Mouse (Mus musculus) R1 (cell line): ENCODE data around the gene Pbld2.
A peak's percentile ranks its signal among the peaks of the same experiment; 100 is the strongest.

Experiments
- DNase-seq: peaks from one replicate; pipeline ENCODE4 v3.0.0-alpha.2; 2018; ENCODE audit warnings: low read depth, low spot score

The Pbld2 gene

DNA sequence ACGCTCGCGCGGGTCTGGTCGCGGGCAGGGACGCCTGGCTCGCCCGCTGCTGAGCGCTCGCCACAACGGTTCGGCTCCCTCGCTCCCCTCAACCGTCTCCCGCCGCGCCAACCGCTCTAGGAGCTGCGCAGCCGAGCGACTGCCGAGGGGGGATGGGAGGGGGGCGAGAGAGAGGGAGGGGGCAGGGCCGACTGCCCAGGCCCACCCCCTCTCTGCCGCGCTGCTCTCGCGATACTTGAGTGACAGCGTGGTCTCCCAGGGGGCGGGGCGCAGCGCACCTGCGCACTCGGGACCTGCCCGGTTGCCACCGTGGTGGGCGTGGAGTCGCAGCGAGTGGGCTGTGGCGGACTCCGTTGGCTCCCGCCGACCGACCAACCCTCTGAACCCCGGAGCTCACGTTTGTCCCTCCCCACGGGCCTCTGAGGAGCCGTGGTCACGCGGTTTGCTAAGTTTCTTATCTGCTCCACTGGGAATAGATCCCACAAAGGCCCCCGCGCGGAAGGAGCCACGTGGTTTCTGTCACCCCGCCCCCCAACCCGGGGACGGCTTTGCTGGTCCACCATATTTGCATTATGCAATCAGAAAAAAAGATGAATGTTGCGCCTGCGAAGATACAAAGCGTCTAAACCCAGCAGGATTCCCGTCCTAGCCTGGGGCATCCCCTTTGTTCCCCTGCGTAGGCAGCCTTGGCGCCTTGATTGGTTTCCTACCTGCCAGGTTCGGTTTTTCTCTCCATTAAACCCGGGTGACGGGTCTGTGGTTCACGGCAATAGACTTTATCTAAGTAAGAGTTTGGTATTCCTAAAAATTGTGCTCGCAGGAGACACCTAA, at the start of gene Pbld2, which contains the start of gene Hnrnph3:
Pbld2 (plus strand) TSS at position 567 of the 831 bp plus-strand sequence.
Hnrnph3 (minus strand) TSS at position 469 of the 831 bp plus-strand sequence.
- DNase-seq = peak; percentile 96

DNA sequence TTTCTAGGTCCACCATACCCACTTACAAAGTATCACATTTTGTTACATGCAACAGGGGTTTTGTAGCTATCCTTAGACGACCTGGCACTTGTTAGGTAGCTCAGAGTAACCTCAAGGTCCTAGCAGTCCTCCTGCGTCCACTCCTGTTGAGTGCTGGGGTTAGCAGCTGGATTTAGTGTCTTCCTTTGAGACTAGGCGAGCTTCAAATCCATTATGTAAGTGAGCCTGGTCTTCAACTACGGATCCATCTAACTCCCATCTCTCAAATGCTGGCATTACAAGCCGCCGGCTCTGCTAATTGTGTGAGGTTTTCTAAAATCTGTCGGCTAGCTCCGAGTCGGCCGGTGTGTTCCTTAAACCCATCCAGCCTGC, 44.5 kb upstream of the Pbld2 start:
- DNase-seq = no peak

DNA sequence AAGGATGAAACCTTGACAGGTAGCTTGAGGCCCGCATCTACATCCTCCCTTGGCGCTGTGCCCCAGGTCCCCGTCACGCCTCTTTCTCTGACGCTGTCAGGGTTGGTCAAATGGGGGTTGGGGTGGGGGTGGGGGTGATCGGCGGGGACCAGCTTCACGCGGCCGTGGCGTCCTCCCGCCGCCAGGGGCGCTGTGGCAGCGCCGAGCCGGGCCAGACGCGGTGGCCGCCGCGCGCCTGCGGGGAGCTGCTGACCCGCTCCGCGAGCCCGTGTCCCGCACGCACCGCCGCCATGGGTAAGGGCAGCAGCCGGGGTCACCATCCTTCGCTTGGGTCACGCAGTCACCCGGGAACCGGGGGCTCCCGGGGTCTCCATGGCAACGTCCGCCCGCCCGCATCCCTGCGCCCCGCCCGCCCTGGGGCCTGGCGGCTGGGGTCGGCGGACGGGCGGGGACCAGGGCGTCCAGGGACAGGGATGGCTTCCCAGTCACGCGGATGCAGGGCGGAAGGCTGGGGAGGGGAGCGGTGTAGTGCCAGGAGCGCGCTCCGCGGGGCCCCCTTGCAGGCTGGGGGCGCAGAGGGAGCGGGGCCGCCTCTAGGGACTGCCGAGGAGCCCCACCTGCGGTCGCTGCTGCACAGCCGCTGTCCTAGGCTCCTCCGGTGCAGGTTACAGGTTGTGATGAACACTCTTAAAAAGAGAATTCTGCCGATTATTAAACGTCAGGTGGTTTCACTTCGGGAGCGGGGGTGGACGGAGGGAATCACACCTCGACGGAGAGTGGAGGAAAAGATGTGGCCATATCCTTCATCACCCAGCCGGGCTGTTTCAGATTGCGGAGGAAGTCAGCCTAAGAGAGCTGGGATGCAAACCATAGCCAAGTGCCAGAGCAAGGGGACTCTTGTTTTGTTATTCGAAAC, 43.8 kb upstream of the Pbld2 start, which contains the start of gene Rufy2:
Rufy2 (plus strand) TSS at position 185 of the 916 bp plus-strand sequence.
- peak; percentile 85 for DNase-seq

DNA sequence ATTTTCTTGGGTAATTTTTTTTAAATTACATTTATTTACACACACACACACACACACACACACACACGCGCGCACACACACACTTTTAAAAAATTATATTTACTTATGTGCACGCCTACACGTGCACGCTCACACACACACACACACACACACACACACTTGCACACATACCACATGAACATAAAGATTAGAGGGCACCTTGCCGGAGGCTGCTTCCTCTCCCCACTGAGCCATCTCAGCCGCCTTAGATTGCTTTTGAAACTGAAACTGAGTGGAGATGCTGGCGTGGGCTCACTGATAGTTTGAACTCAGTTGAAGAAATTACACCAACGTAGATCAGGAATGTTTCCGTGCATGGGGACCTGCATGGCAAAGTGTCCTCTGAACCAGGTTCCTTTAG, 40.0 kb upstream of the Pbld2 start:
- no peak for DNase-seq

DNA sequence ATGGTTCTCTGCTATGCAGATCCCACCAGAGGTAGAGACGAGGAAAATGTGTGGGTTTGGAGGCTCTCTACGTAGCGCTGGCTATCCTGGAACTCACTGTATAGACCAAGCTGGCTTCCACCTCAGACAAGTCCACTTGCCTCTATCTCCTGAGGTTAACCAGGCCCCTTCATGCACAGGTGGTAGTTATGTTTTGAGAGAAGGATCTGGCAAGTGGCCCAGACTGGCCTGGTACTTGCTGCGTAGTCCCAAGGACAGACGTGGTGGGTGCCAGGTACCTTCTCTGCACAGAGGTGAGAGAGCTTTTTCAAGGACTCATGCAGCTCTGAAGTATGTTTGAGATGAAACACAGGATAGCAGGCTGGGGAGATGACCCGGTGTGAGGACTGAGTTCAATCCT, 39.6 kb upstream of the Pbld2 start:
- DNase-seq = no peak

DNA sequence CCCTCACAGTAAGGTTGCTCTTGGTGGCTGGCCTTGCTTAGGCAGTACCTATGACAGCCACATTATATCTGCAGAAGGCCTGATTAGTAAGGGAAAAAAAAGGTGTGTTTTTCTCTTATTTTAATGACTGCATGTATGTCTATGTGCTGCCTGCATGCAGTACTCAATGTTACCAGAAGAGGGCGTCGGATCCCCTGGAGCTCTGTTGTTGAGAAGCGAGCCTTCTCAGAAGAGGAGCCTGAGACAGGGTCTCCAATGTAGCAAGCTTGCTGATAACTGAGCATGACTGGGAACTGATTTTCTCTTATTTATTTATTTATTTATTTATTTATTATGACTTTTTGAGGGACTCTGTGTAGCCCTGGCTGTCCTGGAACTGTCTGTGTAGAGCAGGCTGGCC, 36.8 kb upstream of the Pbld2 start:
- peak; percentile 87 for DNase-seq

DNA sequence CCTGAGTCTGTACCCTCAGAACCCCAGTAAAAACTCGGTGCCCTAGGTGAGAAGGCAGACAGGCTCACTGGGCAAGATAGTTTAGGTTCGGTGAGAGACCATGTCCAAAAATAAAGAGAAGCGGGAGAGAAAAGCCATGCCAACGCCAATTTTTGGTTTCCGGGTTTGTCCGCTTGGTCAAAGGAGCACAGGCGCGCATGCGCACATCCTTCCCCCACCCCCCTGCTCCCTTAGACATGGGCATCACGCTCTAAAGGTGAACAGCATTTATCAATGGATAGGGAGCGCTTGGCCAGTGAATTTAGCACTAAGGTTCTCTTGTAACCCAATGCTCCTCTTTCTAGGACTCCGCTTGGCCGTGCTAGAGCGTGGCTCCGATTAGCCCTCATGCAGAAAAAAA, 33.5 kb upstream of the Pbld2 start:
- peak; percentile 72 for DNase-seq

DNA sequence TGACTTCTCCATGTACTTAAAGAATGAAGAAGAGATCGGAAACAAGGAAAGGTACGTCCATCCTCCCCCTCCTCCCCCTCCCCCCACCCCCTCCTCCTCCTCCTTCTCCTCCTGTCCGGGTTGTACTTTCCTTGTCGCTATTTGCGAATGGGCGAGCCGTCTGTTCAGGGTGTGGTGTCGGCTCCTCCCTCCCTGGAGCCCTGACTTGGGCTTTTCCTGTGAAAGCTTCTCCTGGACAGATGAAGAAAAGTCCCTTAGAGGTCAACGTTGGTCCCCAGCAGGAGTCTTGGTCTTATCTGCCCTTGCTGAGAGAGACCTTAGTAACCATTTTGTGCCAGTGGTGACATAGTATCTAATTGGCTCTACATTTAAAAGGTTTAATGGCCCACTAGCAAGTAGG, 30.1 kb upstream of the Pbld2 start:
- DNase-seq = peak; percentile 70

DNA sequence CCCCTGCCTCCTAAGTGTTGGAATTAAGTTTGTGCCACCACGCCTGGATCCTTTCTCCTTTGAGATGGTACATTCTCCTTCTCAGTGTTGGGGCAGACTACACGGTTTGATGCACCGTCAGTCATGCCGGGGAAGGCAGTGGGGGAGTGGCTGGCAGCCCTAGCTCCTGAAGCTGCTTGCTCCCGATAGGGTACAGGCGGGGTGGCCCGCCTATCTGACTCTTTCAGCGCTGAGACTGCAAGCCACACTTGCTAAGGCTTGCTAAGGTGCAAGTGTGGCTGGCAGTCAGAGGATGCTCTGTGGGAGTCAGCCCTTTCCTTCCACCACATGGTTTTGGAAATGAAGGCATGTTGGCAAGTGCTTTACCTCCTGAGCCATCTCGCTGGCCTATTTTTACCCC, 23.5 kb upstream of the Pbld2 start:
- no peak for DNase-seq

DNA sequence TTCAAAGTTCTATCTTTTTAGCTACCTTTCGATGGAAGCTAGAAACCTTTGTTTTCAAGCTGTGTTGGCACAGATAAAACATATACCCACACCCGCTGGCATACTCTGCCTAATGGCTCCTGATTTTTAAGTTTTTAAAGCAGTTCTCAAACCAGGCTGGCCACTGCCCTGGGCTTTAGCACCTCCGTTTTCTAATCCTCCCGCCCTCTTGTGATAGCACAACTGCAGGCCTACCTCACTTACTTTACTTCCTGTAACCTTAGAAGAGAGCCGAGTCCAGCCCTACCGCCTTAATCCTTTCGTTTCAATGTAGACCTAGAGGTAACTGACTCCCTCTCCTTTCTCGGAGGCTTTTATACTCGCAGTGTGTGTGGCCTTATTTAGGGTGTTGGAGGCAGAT, 20.9 kb upstream of the Pbld2 start:
- DNase-seq = no peak

DNA sequence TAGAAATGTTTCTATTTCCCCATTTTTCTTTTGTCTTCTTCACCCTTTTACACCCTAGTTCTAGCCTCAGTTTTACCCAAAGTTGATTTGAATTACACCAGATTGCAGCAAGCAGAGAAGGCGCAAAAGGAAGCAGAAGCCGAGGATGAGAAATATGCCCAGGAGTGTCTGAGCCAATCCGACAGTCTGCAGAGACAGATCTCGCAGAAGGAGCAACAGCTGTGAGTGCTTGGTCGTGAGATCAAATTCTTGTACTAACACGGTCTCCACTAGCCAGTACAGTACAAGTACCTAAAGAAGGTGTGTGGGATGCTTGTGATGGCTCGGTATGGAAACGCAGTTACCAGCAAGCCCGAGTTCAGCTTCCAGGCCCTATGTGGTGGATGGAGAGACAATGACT, 19.6 kb upstream of the Pbld2 start:
- no peak for DNase-seq

DNA sequence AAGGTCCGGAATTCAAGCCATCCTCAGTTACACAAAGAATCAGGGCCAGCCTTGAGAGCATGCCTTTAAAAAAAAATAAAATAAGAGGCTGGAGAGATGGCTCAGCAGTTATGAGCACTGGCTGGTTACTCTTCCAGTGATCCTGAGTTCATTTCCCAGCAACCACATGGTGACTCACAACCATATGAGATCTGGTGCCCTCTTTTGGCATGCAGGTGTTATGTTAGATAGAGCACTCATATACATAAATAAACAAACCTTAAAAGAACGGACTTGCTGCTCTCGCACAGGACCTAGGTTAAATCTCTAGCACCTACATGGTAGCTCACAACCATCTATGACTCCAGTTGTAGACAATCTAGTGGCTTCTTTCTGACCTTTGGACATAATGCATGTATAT, 15.9 kb upstream of the Pbld2 start:
- no peak for DNase-seq

DNA sequence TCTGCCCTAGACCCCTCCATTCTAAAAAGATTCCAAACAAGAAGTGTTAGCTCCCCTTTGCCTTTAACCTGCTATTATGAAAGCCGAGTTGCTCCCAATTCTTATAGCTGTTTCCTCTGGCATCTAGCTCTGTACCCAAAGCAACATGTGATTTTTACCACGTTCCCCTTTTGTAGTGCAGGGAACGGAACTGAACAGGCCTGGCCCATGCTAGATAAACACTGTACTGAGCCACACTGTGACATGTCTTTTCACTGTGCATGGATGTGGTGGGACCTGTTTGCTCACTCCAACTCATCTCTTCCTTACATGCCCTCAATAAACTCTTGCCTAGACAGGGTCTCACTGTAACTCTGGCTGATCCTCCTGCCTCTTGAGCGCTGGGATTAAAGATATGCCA, 13.8 kb upstream of the Pbld2 start:
- DNase-seq = no peak

DNA sequence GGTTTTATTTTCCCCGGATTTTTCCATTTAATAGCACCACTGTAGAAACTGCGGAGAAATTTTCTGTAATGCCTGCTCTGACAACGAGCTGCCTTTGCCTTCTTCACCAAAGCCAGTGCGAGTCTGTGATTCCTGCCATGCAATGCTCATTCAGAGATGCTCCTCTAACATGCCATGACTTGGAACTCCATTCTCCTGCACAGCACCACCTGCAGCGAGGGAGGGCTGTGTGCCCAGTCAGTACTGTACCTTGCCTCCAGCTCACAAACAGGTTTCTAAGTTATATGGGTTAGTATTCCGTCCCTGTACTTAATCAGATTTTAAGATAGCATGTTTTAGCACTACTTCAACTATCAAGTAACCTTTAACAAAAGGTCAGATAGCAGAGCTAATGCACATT, 12.6 kb upstream of the Pbld2 start:
- DNase-seq = no peak

DNA sequence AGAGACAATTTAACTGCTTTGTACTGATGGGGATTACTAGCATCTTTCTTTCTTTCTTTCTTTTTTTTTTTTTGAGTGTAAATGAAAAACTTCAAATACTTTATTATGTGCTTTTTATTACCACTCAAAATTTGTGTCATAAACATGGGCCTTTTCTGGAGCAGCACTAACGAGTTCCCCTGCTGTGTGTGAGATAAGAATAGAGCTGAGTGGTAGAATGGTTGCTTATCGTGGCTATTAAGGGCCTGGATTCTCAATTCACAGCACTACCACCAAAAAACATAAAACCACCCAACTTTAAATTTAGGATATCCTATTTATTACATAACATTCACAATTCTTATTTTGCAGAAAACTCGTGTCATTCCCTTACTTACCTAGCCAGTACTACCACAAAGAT, 10.6 kb upstream of the Pbld2 start:
- no peak for DNase-seq

DNA sequence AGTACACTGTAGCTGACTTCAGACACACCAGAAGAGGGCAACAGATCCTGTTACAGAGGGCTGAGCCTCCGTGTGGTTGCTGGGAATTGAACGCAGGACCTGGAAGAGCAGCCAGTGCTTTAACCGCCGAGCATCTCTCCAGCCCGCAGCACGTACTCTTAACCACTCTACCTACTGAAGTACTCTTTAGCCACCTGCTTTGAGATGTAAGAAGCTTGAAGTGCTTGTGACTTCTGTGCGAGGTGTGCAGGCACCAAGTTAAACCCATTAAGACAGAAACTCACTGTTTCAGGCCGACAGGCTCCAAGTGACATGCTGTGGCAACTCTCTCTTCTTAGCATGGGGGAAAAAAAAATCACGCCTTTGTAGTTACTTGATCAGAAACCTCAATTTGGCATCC, 9.9 kb upstream of the Pbld2 start:
- no peak for DNase-seq

DNA sequence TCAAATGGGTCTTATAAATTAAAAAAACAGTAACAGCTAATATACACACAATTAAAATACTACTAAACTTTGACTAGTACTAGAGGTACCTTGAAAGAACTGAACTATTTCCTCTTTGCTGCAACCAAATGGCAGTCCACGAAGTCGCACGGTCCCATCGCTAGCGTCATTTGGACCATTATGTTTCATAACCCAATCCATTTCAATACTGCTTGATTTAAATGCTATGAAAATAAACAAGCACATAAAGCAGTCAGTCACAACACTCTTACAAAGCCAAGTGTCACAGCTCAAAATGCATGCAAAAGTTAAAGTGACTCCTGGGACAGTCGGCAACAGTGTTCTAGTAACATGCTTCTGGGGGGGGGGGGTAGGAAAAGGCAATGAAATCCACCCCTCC, 4.8 kb upstream of the Pbld2 start:
- DNase-seq = no peak

DNA sequence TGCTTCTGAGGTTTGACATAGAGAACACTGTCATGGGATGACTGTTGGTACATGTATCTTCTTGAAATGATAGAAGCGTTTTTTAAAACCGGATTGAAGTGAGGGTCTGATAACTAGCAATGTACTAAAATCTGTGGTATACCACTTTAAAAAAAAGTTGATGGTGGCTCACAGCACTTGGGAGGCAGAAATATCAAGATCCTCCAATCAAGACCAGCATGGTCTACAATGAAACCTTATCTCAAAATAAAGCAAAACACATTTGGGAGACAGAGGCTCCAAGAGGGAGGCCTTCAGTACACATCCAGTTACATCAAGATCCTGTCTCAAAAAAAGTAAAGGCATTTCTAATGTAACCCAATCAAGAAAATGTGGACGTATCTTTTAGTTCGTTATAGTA, 2.4 kb upstream of the Pbld2 start:
- no peak for DNase-seq

DNA sequence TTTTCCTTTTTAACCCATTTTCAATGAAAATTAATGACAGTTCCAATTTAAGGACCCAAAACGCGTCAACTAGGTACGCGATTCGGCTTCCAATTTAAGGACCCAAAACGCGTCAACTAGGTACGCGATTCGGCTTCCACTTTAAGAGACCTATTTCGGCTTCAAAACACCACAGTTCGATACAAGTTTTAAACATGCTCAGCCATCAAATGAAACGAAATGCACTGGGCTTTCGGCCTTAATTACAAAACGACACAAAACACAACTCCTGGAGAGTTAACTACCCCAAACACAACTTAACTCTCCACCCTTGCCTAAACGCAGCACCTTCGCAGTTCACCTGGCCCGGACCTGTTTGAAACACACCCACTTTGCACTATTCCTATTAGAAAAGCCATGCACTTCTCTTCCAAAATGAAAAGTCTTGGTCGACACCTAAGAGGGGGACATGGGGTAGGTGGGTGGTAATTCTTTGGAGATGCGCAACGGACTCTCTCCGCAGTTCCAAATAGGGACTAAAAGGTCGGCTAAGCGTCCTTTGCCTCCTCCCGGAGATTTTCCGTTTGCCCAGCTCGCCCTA, 1.5 kb upstream of the Pbld2 start:
- no peak for DNase-seq

DNA sequence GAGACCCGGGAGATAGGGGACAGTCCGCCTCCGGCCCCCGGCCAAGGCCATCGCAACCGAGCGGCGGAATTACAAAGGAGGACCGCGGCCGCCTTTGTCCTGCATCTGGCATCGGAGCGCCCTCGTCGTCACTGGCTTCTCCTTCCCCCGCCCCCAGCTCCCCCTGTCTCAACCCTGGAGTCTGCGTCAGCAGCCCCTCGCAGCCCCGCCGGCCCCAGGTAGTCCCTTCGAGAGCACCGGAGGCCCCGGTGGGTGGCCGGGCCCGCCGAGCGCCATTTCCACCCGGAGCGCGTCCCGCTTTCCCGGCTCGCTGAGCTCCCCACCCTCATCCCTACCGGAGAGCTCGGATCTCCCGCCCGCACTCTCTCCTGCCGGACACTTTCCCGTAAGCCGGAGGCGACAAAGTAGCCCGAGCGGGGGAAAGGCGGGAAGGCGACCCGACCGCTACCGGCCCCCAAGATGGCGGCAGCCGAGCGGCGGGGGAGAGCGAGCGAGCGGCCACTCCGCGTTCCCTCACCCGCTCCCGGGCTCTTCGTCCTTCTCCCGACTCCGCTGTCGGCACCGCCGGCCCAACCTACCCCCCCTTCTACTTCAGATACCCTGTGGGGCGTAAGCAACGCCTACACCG, 880 bp upstream of the Pbld2 start:
- DNase-seq = peak; percentile 55

DNA sequence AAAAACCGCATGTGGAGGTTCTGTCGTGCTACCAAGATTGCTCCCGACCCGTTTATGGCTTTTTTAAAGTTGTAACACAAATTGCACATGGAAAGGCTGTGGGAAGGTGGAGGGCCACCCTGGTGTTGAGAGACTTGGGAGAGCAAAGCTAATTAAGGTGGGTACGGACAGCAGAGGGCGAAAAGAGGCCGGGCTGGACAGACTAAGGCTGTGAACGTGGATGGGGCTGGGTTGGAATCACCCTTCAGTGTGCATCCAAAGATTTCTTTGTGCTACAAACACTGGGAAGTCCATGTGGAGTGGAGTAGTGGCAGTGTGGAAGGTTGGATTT, 430 bp downstream of the Pbld2 start:
- no peak for DNase-seq

DNA sequence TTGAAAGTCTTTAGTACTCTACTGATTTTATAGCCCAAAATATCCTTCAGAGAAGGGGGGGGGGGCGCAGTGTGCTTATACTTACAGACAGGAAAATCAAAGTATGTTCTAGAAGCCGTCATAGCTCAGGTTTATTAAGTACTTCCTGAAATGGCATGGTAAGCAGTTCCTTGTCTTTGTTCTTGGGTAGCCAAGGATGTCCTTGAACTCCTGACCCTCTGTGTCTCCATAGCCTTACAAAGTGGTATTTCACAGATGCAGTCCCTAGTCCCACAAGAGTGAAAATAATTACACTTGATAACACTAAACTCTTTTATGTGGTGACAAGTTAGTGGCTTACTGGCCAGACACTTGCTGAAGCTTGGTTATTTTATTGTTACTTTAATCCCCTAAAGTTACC, 901 bp downstream of the Pbld2 start:
- DNase-seq = peak; percentile 66
